Mouse (Mus musculus): Measurements from ENCODE around the gene Kcnn4. TPM values are rescaled to one million over a fixed set of nuclear protein-coding genes. Genes with fewer than 3 reads are reported as not detected.
"Not testable (repeated sequence)": the region's sequence is repeated elsewhere in the genome, so short reads cannot be mapped to it uniquely, and the experiment has no call there.

The Kcnn4 gene
- total RNA-seq, 2 experiments from 2014 or later, result 4.2 to 5.4 TPM

GRCm38 (mm10) chr7:24391687-24392086 lies 21.6 kb downstream of the Kcnn4 start:
- no peak for DNase-seq

DNA sequence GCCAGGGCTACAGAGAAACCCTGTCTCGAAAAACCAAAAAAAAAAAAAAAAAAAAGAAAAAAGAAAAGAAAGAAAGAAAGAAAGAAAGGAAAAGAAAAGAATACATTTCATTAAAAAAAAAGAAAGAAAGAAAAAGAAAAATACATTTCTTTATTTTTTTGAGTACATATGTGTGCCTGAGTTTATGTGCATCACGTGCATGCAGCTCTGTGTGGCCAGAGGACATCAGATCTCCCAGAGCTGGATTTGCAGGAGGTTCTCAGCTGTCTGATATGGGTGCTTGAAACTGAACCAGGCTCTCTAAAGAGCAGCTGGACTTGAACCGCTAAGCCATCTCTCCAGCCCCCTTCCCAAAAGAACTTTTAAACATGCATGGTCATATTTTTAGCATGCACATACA lies 24.0 kb downstream of the Kcnn4 start:
- no peak for DNase-seq

- DNase-seq, result no peak
Observed at GRCm38 (mm10) chr7:24394475-24395161, 24.6 kb downstream of the Kcnn4 start.

- DNase-seq, result no peak
Observed at GRCm38 (mm10) chr7:24396832-24397231, 26.8 kb downstream of the Kcnn4 start.

DNA sequence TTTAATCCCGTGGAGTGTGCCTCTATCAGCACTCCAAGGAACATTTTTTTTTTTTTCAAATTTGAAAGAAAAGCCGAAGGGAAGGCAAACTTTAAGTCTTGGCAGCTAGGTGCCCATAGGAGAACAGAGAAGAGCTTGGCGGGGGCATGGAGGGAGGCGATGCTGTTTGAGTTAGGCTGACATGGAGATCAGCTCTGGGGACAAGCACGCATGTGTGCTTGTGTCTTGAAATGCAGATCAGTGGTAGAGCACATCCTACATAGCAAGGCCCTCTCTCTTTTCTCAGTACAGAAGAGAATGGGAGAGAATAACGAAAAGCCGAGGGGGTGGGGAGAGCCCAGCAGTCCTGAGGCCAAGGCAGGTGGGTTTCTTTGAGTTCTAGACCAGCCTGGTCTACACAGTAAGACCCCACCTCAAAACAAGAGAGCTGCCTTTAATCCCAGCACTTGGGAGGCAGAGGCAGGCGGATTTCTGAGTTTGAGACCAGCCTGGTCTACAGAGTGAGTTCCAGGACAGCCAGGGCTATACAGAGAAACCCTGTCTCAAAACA lies 28.4 kb downstream of the Kcnn4 start:
- DNase-seq, result no peak

DNA sequence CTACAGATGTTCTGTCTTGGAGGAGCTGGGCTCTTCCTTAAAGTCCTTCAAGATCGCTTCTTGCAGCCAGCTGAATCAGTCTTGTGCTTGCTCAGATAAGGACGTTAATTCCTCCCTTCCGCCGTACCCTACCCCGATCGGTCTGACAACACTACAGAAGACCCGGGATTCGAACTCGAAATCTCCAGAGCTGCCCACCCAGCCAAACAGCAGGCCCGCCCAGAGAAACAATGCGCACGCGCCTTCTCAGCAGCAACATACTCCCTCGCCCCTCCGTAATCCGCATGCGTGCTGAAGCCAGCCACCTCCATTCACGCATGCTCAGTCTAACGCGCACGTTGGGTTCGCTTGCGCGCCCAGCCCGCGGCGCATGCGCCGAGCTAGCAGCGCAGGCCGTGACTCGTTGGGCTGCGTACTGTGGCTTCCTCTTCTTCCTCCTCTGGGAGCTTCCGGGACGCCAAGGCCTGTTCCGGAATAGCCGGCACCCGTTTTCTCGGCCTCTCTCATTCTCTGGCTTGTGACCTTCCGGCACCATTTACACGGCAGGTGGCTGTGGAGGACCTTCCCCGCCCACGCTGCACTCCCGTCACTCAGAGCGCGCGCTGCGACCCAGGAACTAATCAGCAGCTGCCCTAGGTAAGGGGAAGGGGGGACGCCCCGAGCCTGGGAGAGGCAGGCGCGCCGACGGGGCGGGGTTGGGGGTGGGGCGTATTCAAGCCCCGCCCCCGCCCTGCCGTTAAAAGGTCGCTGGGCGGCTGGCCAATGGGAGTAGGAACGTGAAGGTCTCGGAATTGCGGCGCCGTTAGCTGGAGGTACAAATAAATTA lies 29.4 kb downstream of the Kcnn4 start, which contains the start of gene Smg9:
Gene Smg9, plus strand, starts transcription at position 364 of the 826 bp plus-strand sequence.
- DNase-seq, result peak; percentile 97

GRCm38 (mm10) chr7:24400082-24400452 lies 30.0 kb downstream of the Kcnn4 start:
- no peak for DNase-seq

DNA sequence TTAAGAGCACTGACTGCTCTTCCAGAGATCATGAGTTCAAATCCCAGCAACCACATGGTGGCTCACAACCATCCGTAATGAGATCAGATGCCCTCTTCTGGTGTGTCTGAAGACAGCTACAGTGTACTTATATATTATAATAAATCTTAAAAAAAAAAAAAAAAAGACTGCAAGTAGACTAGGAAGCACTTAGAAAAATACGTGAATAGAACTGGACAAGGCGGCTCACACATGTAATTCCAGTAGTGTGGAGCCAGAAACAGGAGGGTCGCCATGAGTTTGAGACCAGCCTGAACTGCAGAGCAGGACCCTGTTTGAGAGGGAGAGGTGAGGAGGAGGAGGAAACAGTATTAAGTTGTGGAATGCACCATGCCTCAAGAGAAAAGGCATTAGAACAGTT lies 30.4 kb downstream of the Kcnn4 start:
- not testable (repeated sequence) for DNase-seq

DNA sequence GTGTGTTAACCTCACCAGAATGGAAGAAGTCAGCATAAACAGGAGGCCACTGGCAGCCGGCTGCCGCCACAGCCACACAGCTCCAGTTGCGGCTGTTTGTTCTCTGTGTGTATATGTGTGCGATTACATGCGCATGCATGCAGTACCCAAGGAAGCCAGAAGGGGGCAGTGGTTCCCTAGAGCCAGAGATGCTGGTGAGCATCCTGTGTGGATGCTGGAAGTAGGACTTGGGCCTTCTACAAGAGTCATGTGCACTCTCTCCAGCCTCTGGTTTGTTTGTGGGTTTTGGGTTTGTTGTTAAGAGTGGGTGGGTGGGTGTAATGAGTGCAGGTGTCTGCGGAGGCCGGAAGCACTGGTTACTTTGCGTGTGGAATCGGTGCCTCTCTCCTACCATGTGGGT lies 32.8 kb downstream of the Kcnn4 start:
- no peak for DNase-seq

- no peak for DNase-seq
Observed at GRCm38 (mm10) chr7:24405649-24406048, 35.6 kb downstream of the Kcnn4 start.

DNA sequence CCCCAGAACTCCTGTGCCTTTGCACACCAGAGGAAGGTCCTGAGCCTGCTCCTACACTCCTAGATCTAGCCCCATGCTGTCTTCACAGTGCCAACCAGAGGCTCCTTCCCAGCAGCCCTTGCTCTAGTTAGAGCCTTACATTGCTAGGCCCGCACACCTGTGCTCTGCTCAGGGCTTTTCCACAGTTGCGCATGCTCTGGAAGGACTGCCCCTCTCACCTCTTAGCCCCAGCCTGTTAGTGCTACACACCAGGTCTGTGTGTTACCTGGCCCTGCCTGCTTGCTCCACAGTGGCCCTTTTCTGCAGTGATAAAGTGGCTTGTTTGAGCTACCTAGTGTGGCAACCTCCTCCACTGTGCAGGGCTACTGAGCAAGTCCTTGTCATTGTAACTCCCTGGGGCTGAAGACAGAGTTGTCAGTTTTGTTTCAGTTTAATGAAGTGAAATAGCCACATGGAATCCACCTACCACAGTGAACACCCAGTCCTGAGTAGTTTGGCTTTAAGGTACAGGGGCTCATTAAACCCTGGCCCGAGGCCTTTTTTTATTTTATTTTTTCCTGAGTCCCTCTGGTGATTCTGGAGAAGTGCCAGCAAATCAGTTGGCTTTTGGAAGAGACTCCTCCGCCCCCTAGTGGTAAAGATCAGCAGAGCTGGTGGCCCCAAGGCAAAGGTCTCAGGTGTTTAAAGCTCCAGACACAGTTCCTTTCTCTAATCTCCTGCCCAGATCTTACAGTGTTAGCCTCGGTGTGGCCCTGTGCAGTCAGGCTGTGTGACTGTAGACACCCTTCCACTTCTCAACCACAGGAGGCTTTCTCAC lies 36.7 kb downstream of the Kcnn4 start:
- DNase-seq, result peak; percentile 81

GRCm38 (mm10) chr7:24408186-24408585 lies 38.1 kb downstream of the Kcnn4 start:
- no peak for DNase-seq

GRCm38 (mm10) chr7:24410123-24410522 lies 40.1 kb downstream of the Kcnn4 start:
- DNase-seq, result no peak

DNA sequence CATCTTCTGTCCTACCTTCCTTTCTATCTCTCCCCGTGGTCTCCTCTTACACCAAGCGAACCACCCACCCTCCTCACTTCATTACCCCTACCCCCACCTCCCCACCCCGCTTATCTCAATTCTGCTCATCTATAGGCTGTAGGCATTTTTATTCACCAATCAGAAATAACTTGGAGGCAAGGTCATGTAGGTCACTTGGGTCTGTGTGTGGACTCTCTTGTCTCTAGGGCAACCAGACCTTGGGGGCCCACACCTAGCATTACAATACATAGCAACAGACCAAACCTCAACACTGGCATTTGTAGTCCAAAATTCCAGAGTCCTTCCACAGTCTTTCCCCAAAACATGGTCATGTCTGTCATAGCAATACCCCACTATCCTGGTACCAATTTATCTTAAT lies 40.8 kb downstream of the Kcnn4 start:
- DNase-seq, result no peak

- no peak for DNase-seq
Observed at GRCm38 (mm10) chr7:24413630-24414029, 43.6 kb downstream of the Kcnn4 start.

DNA sequence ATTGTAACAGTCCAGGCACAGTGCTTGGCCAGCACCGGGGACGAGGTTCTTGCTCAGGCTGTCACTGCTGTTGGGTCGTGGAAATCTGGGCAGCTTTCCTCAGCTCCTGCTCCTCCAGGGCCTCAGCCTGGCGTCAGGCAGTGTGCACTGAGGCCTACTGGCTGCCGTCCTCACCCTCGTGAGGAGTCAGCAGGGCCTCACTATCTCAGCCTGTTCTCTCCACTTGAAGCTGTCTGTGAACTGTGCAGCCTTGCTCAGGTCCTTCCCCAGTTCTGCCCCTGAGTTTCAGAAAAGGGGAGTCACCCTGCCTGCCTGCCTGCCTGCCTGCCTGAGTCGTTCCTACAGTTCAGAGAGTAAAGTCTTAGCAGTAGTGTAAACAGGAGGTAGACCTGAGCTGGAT lies 45.2 kb downstream of the Kcnn4 start:
- no peak for DNase-seq

- DNase-seq, result no peak
Observed at GRCm38 (mm10) chr7:24419579-24419978, 49.5 kb downstream of the Kcnn4 start.

GRCm38 (mm10) chr7:24421648-24422047 lies 51.6 kb downstream of the Kcnn4 start:
- DNase-seq, result no peak

DNA sequence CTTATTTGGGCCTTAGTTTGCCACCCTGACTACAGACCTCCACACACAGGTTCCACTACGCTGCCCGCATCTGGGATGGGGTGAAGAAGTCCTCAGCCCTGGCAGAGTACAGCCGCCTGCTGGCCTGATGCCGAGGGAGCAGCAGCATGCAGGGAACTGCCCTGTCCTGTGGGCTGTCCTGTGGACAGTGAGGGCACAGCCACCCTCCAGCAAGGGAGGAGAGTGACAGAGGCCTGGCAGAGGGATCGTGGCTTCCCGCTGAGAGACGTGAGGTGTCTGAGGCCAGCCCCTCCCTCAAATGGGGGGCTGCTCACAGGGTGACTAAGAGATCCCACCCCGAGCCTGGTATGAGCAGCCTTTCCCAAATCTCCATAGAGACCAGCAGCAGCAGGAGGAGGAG lies 52.2 kb downstream of the Kcnn4 start:
- no peak for DNase-seq

GRCm38 (mm10) chr7:24423107-24423763 lies 53.2 kb downstream of the Kcnn4 start:
- no peak for DNase-seq

DNA sequence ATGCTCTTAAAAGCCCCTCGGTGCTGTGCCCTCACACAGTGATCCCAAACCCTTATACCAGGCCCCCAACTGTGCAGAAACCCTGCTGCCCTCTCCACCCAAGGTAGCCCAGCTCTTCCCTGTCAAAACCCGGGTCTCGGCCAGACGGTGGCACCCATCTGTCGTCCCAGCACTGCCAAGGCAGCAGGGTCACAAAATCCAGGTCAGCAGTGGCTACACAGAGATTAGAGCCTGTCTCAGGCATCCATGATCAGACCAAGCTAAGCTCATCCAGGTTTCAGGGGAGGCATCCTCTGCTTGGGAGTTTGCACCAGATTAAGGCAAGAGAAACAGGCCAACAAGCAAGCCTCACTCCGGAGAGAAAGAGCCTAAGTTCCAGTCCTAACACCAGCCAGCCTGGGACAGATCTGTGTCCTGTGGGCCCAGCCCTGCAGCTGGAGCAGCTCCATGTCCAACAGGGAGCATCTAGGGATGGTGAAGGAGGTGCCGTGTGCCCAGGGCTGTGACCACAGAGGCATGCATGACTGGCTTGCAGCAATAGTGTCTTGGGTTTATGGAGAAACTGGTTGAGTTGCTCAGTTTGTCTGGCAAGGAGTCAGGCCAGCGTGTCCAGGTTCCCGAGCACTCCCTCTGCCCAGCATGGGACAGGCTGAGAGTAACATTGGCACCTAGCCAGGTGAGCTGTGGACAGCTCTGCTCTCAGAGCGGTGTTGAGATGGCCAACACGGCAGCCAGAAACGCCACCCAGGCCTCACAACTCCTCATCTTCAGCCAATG lies 54.1 kb downstream of the Kcnn4 start:
- DNase-seq, result peak; percentile 64

Data from adrenal gland, postnatal 10 days (tissue).